Mouse (Mus musculus): ENCODE data around the gene Susd4.
A peak's percentile ranks its signal among the peaks of the same experiment; 100 is the strongest.

The Susd4 gene

DNA sequence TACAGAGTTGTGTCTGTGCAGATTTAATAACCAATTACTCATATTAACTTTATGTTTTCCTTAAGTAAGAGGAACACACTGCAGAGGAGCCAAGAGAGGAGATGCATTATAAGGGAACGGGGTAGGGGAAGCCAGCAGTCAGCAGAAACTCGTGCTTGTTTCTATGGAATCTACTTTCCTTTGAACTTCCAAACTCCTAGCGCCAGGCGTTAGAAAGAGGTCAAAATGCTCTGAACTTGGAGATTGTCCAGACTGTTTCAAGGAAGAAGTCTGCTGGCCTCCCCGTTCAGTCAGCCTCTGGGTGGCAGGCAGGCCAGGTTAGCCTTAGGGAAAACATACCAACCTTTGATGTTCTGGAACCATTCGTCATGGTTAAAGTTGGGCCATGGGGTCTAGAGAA is 25.2 kb downstream of the Susd4 start:
- no peak for DNase-seq

GRCm38 (mm10) chr1:182792521-182793071 is 28.9 kb downstream of the Susd4 start:
- peak; percentile 89 for DNase-seq

GRCm38 (mm10) chr1:182794221-182794620 is 30.6 kb downstream of the Susd4 start:
- peak; percentile 39 for DNase-seq

DNA sequence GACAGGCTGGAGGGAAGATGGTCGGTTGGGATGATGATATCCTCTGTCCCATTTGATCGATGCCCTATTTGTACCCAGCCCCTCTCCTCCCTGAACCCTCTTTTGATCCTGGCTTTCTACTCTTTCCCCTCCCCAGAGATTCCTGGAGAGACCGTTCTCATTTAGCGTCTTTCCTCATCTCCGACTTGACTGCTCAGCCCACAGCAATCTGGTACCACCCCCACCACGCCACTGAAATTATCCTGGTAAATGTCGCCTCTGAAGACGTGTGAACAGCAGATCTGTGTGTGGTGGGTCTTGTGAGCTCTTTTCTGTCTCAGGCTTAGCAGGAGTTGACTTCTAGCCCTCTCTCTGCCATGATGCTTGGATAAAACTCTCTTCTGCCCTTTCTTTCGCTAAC is 31.0 kb downstream of the Susd4 start:
- DNase-seq = peak; percentile 53

- DNase-seq = peak; percentile 60
These were observed 33.4 kb downstream of the Susd4 start for GRCm38 (mm10) chr1:182797048-182797447.

DNA sequence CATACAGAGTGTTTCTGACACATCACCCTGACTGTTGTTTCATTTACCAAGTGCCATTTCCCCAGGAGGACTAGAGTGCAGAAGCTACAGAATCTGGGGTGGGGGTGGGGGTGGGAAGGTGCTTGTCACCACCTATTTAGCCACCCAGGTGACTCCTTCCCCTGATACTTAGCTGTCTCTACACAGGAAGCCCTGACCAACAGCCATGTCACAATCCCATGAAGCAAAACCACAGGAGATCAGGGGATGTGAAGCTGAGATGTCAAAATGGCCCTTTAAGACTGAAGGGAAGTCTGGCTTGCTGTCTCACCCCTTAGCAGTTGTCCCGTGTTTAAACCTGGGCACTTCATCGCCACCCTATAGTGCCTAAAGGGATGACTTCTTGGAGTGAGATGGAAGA is 37.9 kb downstream of the Susd4 start:
- no peak for DNase-seq

DNA sequence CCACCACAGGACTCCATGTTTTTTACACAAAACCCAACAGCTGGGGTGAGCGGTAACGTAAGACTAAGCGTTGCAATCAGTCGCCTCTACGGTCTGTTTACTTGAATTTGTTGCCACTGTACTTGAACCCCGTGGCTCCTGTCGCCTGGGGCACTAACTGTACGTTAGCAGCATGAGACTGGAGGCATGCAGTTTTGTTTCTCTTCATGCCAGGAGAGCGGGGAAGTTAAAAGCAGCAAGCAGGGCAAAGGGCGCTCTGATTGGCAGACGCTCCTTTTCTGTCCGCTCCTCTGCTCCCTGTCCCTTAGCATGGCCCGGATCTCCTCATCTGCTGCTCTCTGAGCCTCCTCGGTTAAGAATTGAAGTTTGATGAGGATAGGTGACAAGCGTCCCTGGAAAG is 39.2 kb downstream of the Susd4 start:
- no peak for DNase-seq

DNA sequence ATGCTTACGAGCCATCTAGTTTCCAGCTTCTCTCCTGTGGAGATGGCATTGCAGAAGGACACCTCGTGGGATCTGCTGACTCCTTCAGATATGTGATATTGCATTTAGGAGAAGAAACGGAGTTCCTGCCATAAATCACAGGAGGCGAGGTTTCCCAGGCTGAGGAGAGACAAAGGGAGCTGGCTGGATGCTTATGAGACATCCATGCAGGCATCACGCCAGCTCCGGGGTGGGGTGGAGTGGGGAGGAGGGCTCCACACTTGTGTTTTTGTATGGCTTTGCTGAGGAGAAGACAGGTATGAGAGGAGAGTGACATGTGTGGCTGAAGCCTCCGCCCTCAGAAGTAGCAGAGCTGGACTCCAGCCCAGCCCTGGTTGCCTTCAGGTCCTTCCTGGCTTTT is 50.3 kb downstream of the Susd4 start:
- DNase-seq = no peak

DNA sequence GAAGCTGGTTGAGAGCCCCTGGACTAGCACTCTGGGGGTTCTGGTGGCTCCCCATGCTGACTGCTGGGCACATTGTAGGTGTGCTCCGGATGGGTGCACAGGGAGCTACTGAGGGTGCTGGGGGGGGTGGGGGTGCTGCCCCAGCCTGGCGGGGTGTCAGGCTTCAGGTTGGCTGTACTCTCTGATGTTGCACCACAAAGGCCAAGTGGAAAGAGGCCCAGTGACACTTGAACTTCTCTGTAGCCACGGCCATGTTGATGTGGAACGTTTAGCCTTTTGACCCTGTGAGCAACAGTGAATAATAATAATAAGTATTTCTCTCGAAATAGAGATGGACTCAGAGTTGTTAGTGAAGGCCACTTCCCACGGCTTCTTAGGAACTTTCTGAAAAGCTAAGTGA is 50.9 kb downstream of the Susd4 start:
- no peak for DNase-seq

DNA sequence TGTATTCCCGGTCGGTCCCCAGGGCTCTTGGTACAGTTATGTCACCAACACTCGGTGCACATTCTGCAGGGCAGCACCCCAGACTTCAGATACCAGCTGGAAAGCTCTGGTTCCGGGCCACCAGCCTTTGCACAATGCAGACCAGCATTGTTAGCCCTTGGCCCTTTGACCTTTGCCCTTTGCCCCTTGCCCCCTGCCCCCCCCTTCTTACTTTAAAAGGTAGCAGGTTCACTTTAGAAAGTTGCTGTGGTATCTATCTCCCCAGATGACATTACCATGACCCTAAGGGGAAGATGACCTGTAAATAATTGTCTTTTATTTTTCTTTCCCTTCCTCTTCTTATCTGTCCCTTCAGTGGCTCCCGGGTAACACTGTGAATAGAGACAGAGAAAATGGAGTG is 53.4 kb downstream of the Susd4 start:
- DNase-seq = no peak

DNA sequence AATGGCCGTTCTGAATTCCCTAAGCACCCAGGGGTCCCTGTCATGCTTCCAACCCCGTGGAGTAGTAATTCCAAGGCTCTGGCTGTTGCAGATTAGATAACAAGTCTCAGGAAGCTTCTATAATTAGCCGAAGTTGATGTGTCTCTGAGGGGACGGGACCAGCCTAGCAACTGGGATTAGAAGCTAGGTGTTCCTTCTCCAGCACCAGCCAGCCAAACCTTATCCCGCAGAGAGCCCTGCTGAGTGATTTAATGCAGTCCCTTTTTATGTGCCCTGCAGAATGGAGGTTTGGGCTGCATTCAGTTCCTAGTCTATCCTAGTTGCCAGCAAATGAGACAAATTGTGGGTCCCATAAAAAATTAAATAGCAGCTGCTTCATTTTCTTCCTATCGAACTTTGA is 54.0 kb downstream of the Susd4 start:
- DNase-seq = no peak

DNA sequence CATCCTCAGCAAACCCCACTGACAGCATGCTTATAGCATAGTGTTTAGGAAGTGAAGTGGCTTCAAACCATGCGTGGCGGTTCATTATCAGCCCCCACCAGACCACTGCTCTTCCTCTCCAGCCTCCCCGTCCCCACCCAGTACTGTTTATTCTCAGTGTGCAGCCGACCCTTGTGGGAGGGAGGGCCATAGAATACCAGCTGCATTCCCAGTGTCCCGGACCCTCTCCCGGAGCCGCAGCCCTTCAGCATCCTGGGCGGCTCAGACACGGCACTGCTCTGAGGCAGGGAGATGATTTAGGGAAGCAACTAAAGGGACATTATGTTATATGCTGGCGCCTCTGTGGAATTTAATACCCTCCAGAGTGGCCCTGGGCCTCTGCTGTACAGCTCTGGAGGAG is 55.3 kb downstream of the Susd4 start:
- no peak for DNase-seq

GRCm38 (mm10) chr1:182822729-182823128 is 59.1 kb downstream of the Susd4 start:
- peak; percentile 27 for DNase-seq

DNA sequence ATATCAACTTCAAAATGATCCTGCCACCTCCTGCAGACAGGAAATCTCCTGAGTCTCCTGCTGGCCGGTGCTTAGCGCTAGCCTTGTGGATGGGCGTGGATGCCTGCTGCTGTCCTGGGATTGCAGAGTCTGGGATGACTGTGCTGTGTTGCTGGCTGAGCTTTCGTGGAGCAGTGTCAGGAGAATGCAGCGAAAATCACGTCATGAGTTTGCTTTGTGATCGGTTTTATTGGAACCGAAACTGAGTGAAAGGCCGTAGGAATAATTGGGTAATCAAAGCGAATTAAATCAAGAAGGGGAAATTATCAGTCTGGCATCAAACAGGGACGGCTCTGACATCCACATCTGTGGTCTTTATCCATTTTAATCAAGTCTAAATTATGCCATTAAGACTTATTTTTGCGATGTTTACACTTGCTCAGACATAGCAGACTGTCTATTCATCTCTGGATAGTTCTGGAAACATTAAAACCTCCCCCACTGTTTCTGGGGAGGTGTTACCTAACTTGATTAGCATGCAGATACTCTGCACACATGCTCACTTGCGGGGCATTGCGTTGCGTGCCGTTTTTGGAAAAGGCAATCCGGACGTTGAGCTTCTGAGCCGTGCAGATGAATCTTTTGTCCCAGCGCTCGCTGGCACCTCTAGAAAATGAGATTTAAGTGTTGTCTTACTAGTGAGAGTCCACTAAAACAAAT is 60.2 kb downstream of the Susd4 start:
- DNase-seq = peak; percentile 41

GRCm38 (mm10) chr1:182826557-182826956 is 62.9 kb downstream of the Susd4 start:
- DNase-seq = no peak

DNA sequence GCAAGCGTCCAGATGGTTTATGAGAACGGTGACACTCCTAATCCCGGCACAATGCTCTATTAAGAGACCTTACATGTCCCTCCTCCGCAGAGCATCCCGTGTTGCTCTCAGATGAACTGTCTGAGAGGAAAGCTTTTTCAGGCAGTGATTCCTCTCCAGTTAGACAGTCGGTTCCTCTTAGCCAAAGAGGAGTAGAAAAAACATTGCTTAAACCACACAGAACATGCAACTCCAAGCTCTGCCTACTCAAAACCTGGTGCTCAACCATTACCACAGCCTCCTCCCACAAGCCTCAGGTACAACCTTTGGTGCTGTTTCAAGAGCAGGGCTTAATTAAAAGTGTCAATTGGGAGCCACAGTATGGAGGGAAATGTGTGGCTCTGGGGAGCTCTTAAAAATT is 74.4 kb downstream of the Susd4 start:
- DNase-seq = peak; percentile 65

DNA sequence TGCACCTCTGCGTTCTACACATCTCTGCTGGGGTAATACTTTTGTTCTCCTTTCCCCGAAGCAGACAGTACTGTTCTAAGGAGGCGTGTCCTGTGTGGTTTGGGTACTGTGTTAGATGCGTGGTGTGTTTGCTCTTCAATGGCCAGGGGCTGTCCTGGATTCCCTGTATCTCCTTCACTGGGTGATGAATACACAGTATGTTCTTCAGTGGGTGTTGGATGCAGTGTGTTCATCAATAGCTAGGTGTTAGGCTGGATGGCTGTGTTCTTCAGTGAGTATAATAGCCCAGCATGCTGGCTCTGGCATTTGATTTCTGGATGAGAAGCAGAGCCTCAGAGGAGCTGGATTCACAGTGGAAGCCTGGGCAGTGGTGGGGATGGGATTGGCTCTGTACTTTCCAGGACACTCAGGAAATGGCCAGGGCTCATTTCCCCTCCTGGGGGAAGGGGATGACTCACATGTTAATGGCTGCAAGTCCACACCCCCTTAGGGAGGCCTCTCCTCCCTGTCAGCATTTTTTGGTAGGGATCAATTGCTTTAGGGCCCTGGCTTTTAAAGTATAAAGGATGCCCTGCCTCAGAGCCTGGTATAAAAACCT is 75.8 kb downstream of the Susd4 start:
- DNase-seq = no peak

DNA sequence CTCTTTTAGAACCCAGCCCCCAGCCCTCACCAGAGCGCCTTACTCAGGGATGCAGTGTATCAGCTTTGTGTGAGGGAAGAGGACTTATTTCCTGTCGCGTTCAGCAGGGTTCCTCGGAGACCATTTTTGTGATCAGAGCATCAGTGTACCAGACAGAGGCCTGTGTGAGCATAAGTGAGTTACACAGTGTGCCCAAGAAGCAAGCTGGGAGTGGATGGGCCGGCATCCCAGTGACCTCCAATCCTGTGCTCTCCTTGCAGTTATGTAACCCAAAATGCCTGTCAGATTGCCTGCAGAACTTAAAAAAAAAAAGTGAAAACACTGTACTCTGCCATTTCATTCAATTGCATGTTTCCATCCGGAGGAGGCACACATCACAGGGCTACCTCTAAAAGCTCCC is 76.4 kb downstream of the Susd4 start:
- DNase-seq = no peak

- peak; percentile 36 for DNase-seq
These were observed 76.9 kb downstream of the Susd4 start for GRCm38 (mm10) chr1:182840606-182841005.

DNA sequence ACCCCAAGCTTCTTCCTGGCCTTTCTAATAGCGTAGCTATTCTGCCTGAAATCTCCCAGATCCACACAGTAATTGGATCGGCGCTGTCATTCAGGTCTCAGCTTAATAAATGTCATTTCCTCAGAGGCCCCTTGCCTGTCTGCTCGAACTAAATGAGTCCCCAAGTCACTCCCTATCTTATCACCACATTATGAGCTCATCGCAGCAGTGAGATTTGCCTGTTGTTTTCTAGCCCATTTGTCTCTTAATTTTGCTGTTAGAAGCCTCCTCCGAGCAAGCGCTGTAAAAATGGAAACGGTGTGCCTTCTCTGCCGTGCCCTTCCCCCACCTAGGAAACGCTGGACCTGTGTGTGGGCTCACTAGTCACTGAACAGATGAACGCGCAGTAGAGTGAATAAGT is 85.9 kb downstream of the Susd4 start:
- peak; percentile 40 for DNase-seq

GRCm38 (mm10) chr1:182850080-182850479 is 86.4 kb downstream of the Susd4 start:
- DNase-seq = no peak

GRCm38 (mm10) chr1:182852158-182852557 is 88.5 kb downstream of the Susd4 start:
- no peak for DNase-seq

DNA sequence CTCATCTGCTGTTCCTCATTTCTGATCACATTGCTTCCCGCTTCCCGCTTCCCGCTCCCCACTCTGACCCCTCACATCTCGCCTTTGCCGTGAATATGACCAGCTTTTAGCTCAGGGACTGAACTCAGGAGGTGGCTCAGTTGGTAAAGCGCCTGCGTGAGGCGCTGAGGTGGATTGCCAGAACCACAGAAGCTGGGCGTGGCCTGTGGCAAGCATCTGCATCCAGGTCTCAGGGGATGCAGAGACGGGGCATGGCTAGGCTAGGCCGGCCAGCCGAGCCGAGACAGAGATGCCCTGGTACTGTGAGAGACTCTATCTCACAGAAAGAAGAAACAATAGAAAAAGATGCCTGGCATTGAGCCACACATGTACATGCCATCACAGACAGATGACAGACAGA is 93.0 kb downstream of the Susd4 start:
- no peak for DNase-seq

DNA sequence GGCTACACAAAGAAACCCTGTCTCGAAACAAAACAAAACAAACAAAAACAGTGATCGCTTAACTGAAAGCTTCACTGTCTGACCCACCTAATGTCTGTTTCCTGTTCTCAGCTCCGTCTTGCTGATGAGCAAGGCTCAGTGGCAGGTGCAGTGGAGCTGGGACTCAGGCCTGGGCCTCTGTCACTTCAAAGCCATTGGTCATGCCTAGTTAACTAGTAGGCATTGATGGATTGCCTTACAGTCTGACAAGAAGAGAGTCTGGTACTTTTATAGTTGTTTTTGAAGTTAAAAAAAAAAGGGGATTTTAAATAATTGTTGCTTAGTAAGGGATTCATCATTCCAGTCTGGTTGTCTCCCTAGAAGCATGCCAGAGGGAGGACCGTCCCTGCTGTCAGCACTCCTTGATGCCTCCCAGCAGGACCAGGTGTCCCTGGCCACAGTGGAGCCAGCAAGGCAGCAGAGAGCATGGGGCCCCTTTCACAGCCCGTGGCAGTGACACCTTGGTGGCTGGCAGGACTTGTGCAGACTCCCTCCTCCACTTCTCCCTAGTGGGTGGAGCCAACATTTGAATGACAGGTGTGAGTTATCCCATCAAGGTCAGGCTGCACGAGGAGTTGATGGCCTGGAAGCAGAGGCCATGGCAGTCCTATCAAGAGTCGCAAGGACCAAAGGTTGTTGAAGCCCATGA is 98.2 kb downstream of the Susd4 start:
- no peak for DNase-seq
